Comparison of ENCODE assay signal across 37 mouse cellular contexts in the genomic region with DNA sequence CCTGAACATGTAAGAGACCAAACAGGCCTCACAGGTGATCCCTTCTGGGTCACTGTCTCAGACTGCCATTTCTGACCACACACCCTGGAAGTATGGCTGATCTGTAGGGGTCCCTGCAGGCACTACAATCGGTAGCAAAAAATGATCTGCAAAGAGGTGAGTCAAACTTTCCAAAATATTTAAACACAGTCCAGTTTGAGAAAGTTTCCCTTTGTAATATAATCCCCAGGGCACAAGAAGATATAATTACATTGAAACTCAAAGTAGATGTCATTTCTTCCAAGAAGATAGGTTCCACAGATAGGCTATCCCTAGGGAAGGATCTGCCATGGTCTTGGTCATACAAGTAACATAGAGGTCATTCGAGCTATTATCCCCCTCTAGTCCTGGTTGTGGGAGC. TPM values are rescaled to one million over a fixed set of nuclear protein-coding genes. Genes with fewer than 3 reads are reported as not detected.
"Had no signal": no experiment of that assay in that cellular context is flagged by ENCODE, and none has a peak within 500 bp of the region (broad histone marks: within the 10 kb centered on the region; RNA-seq: fewer than 3 reads in every experiment).

No protein-coding gene starts in this region.

- DNase-seq: heart, postnatal 10 days; heart, postnatal 14 days; heart, postnatal 36 days; heart, postnatal 4 days; kidney, adult 11 months; kidney, adult 18-20 months; kidney, adult 2 months; kidney, adult 8-10 months; kidney, adult 9 months; kidney, postnatal 10 days; kidney, postnatal 14 days; kidney, postnatal 36 days; kidney, postnatal 4 days; layer of hippocampus, adult 9-11 months; layer of hippocampus, postnatal 36 days had no signal

- H3K36me3 ChIP-seq: heart, embryonic 12.5 days; heart, embryonic 13.5 days; heart, embryonic 15.5 days; hindbrain, embryonic 10.5 days; hindbrain, embryonic 12.5 days; hindbrain, embryonic 13.5 days; hindbrain, embryonic 15.5 days; intestine, embryonic 15.5 days; kidney, embryonic 15.5 days had no signal

- H3K9me3 ChIP-seq: heart, embryonic 12.5 days; heart, embryonic 13.5 days; heart, embryonic 15.5 days; hindbrain, embryonic 10.5 days; hindbrain, embryonic 12.5 days; hindbrain, embryonic 13.5 days; hindbrain, embryonic 15.5 days; intestine, embryonic 15.5 days; kidney, embryonic 15.5 days had no signal

- H3K27ac ChIP-seq: heart, embryonic 13.5 days; heart, embryonic 15.5 days; hindbrain, embryonic 10.5 days; hindbrain, embryonic 12.5 days; hindbrain, embryonic 13.5 days; hindbrain, embryonic 14.5 days; hindbrain, embryonic 15.5 days; hindbrain, postnatal 0 days; intestine, embryonic 15.5 days; kidney, embryonic 15.5 days; kidney, postnatal 0 days; layer of hippocampus, adult 2 months; left cerebral cortex, adult 2 months had no signal

- H3K4me3 ChIP-seq: heart, embryonic 12.5 days; heart, embryonic 13.5 days; heart, embryonic 15.5 days; hindbrain, embryonic 10.5 days; hindbrain, embryonic 12.5 days; hindbrain, embryonic 13.5 days; hindbrain, embryonic 15.5 days; intestine, embryonic 15.5 days; kidney, embryonic 15.5 days; layer of hippocampus, adult 2 months; left cerebral cortex, adult 2 months had no signal

- H3K4me2 ChIP-seq: heart, embryonic 11.5 days; heart, embryonic 12.5 days; heart, embryonic 13.5 days; heart, embryonic 15.5 days; hindbrain, embryonic 12.5 days; hindbrain, embryonic 13.5 days; hindbrain, embryonic 14.5 days; hindbrain, embryonic 15.5 days; intestine, embryonic 15.5 days; kidney, embryonic 15.5 days had no signal

- H3K9ac ChIP-seq: heart, embryonic 12.5 days; heart, embryonic 13.5 days; heart, embryonic 15.5 days; hindbrain, embryonic 12.5 days; hindbrain, embryonic 13.5 days; hindbrain, embryonic 14.5 days; hindbrain, embryonic 15.5 days; intestine, embryonic 15.5 days; kidney, embryonic 15.5 days had no signal

- H3K27me3 ChIP-seq: heart, embryonic 13.5 days; heart, embryonic 15.5 days; hindbrain, embryonic 12.5 days; hindbrain, embryonic 15.5 days; intestine, embryonic 15.5 days had no signal

RNA-seq across cellular contexts. Expression of gene Mmel1, which starts 33.0 kb away (rescaled TPM):
- total RNA-seq: hematopoietic stem cell, adult 5-6 weeks had no signal
- polyA plus RNA-seq: inflammation-experienced regulatory T-cells, adult 6 months; intestine, embryonic 14.5 days; kidney, embryonic 14.5 days; kidney, embryonic 16.5 days; kidney, postnatal 0 days; large intestine, adult 2 months had no signal

RNA-seq across cellular contexts. Expression of gene Hes5, which starts 58.4 kb away (rescaled TPM):
- total RNA-seq: heart, postnatal 10 days; heart, postnatal 14 days; heart, postnatal 36 days; heart, postnatal 4 days had no signal
- polyA plus RNA-seq: heart, postnatal 0 days; kidney, adult 2 months had no signal
